Mouse (Mus musculus): Measurements from ENCODE around the gene Nudt5.

The Nudt5 gene

GRCm38 (mm10) chr2:5869746-5870145, 24.9 kb downstream of the Nudt5 start:
- no peak for DNase-seq

- DNase-seq, result no peak
Measured at GRCm38 (mm10) chr2:5877446-5877845, 32.6 kb downstream of the Nudt5 start.

GRCm38 (mm10) chr2:5888865-5889264, 44.0 kb downstream of the Nudt5 start:
- DNase-seq, result no peak

- DNase-seq, result no peak
Measured at GRCm38 (mm10) chr2:5889412-5889811, 44.6 kb downstream of the Nudt5 start.

- DNase-seq, result peak; percentile 22
Measured at GRCm38 (mm10) chr2:5894296-5894695, 49.5 kb downstream of the Nudt5 start.

- DNase-seq, result peak; percentile 99
Measured at GRCm38 (mm10) chr2:5894843-5895570, 50.2 kb downstream of the Nudt5 start, which contains the start of gene Sec61a2. Gene Sec61a2 (minus strand): TSS chr2:5895432.

GRCm38 (mm10) chr2:5900145-5900544, 55.3 kb downstream of the Nudt5 start:
- peak; percentile 59 for DNase-seq

GRCm38 (mm10) chr2:5906092-5906491, 61.3 kb downstream of the Nudt5 start:
- DNase-seq, result no peak

GRCm38 (mm10) chr2:5906625-5907024, 61.8 kb downstream of the Nudt5 start:
- DNase-seq, result peak; percentile 62

- peak; percentile 4 for DNase-seq
Measured at GRCm38 (mm10) chr2:5911282-5911965, 66.6 kb downstream of the Nudt5 start.

All from embryo, embryonic 11 days (tissue).